Mouse (Mus musculus) forebrain, embryonic 11.5 days (tissue): ENCODE measurements at regions not wholly inside any gene's neighbourhood (a gene's known extent, or its start where the extent isn't known, plus 50 kb on each side); places are given as distances from the start of the nearest gene placed in this dataset.

ENCODE experiments used
- ATAC-seq: fragments of 200-750 bp; cut with Nextera tagmentation; replicated peaks from 2 replicates; pipeline ENCODE4 v1.8.0; 2017; ENCODE audit warnings: moderate TSS enrichment; ENCODE audit not compliant: low FRiP score
- DNase-seq: peaks from one replicate; pipeline ENCODE4 v3.0.0-alpha.2; 2017; ENCODE audit warnings: low spot score
- H3K27ac ChIP-seq: fragments of 300-500 bp; sonication (generic); 2 replicates; pipeline ENCODE4 v1.5.1; 2014; ENCODE audit warnings: low read depth, low read length
- H3K27me3 ChIP-seq: fragments of 300-500 bp; sonication (generic); 2 replicates; pipeline ENCODE4 v1.6.1; 2014; ENCODE audit warnings: mild to moderate bottlenecking, low read length, mixed read lengths; ENCODE audit not compliant: control insufficient read depth, insufficient read depth
- H3K36me3 ChIP-seq: fragments of 300-500 bp; sonication (generic); 2 replicates; pipeline ENCODE4 v1.6.1; 2014; ENCODE audit warnings: mild to moderate bottlenecking, low read length, moderate library complexity, mixed read lengths; ENCODE audit not compliant: control insufficient read depth, insufficient read depth
- H3K4me1 ChIP-seq: fragments of 300-500 bp; sonication (generic); replicated peaks from 2 replicates; pipeline ENCODE4 v1.6.1; 2014; ENCODE audit warnings: low read length, mixed read lengths; ENCODE audit not compliant: control insufficient read depth, insufficient read depth
- H3K4me2 ChIP-seq: fragments of 300-500 bp; sonication (generic); 2 replicates; pipeline ENCODE4 v1.6.1; 2014; ENCODE audit warnings: low read depth, mild to moderate bottlenecking, low read length, moderate library complexity, mixed read lengths; ENCODE audit not compliant: severe bottlenecking
- H3K4me3 ChIP-seq: fragments of 300-500 bp; sonication (generic); 2 replicates; pipeline ENCODE4 v1.5.1; 2014; ENCODE audit warnings: low read depth, low read length
- H3K9ac ChIP-seq: fragments of 300-500 bp; sonication (generic); 2 replicates; pipeline ENCODE4 v1.6.1; 2014; ENCODE audit warnings: low read length
- H3K9me3 ChIP-seq: fragments of 300-500 bp; sonication (generic); 2 replicates; pipeline ENCODE4 v1.6.1; 2016; ENCODE audit warnings: low read length, mixed read lengths; ENCODE audit not compliant: control insufficient read depth
- WGBS: fragments of 180-500 bp; shearing (Covaris S2); extraction: QIAGEN DNeasy Blood & Tissue Kit; methylation state at CpG from one replicate; pipeline ENCODE4 v1.1.7; 2014; 5-methylcytosine and 5-hydroxymethylcytosine counted together

GRCm38 (mm10) chr9:23136511-23136910 lies 86.4 kb upstream of the Bmper start:
- Histone ChIP-seq H3K9me3 (no peaks in the 10 kb centered on the region), H3K27me3 (no peaks in the 10 kb centered on the region), H3K27ac (no peak overlapping the region), H3K4me3 (no peak overlapping the region), H3K36me3 (no peaks in the 10 kb centered on the region), H3K9ac (no peak overlapping the region), H3K4me1 (no peaks in the 10 kb centered on the region), H3K4me2 (no peak overlapping the region)
- DNase-seq (no peak), ATAC-seq (no peak)
- whole genome bisulfite sequencing: 92% methylated on average over 5 of the region's 5 CpGs

DNA sequence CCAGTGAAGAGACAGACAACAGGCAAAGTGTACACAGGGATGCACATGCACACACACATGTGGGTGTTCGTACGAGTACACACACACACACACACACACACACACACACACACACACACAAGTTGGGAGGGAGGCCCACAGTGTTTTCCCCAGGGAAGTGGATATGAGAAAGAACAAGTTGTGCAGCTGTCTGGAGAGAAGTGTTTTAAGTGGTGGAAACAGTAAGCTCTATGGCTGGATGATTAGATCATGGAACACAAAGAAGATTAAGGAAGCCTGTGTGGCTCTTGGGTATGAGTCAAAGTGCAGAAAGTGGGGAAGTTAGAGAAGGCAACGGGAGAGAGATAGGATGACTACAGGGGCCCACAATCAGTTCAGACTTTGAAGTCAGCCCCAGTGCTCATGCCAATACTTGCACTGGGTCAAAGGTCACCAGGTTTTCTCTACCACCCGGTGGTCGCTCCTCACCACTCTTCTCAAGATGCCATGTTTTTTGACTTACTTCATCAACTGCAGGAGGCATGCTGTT lies 85.1 kb upstream of the Bmper start:
- no peaks in the 10 kb centered on the region for H3K4me1 ChIP-seq
- no peak overlapping the region for H3K4me3 ChIP-seq
- ATAC-seq (no peak), DNase-seq (no peak)
- no peak overlapping the region for H3K27ac ChIP-seq
- H3K4me2 ChIP-seq: no peak overlapping the region
- 72% methylated on average over 5 of the region's 5 CpGs for WGBS
- no peaks in the 10 kb centered on the region for H3K27me3 ChIP-seq
- no peak overlapping the region for H3K9ac ChIP-seq
- no peaks in the 10 kb centered on the region for H3K36me3 ChIP-seq
- H3K9me3 ChIP-seq: no peaks in the 10 kb centered on the region

DNA sequence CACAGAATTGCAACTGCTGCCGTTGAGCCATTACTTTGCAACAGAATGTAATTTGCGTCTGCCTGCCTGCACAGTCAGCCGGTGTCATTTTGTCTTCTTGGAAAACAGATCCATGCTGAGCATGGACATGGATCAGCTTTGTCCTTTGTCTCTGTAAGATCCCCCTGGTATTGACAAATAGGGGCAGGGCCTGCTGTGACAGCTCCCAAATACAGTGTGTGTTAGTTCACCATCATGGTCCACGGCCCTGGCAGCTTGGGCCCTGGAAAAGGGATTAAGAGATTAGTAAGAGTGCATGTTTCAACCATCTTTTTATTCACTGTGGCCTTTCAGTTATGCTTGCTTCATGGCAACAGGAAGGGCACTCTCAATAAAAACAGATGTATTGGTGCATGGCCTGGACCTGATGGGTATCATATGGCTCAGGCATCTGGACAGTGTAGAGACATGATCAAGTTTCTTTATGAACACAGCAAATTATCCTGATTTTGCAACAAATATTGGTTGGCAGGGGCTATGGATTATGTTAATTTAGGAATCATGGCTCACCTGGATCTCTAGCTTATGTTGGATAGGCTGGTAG lies 83.2 kb upstream of the Bmper start:
- Histone ChIP-seq H3K9me3 (no peaks in the 10 kb centered on the region), H3K36me3 (no peaks in the 10 kb centered on the region), H3K27ac (no peak overlapping the region), H3K27me3 (no peaks in the 10 kb centered on the region), H3K4me3 (no peak overlapping the region), H3K9ac (no peak overlapping the region), H3K4me2 (no peak overlapping the region), H3K4me1 (no peaks in the 10 kb centered on the region)
- DNase-seq: no peak
- WGBS: 42% methylated on average over 4 of the region's 4 CpGs
- no peak for ATAC-seq

DNA sequence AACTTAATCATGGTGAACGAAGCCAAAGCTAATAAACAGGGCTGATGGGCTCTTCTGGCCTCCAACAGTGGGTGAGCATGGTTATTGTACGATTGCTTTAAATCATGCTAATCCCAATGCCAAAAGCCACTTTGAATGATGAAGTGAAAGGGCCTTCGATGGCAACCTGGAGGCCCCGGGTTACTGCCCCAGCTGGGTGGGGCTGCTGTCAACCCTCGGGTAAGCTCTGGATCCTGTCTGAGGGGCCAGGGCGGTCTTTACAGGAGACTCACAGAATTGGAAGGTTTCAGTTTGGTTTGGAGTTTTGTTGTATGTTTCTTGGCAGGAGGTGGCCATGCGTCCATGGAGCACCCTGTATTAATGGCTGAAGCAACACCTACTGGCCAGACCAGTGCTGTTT lies 78.6 kb upstream of the Bmper start:
- DNase-seq (no peak), ATAC-seq (no peak)
- no peak overlapping the region for H3K9ac ChIP-seq
- H3K9me3 ChIP-seq: no peaks in the 10 kb centered on the region
- no peak overlapping the region for H3K4me2 ChIP-seq
- no peaks in the 10 kb centered on the region for H3K4me1 ChIP-seq
- H3K27me3 ChIP-seq: no peaks in the 10 kb centered on the region
- H3K36me3 ChIP-seq: no peaks in the 10 kb centered on the region
- H3K4me3 ChIP-seq: no peak overlapping the region
- H3K27ac ChIP-seq: no peak overlapping the region
- WGBS: 85% methylated on average over 7 of the region's 7 CpGs

DNA sequence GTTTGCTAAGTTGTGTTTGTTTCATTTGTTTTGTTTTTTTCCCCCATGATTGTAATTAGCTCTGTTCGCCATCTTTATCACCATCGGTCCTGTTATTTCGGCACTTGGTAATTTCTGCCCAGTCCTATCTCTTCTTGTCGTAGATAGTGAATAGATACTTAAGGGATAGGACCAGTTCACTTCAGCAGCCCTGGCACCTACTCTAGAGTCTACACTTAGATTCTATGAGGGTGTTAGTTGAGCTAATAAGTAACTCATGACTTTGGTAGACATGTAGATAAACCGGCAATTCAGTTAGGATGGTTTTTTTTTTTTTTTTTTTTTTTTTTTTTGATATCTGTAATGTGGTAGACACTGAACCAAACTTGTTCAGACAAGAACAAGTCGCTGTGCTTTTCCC lies 72.5 kb upstream of the Bmper start:
- Histone ChIP-seq H3K27ac (no peak overlapping the region), H3K36me3 (no peaks in the 10 kb centered on the region), H3K4me2 (no peak overlapping the region), H3K9me3 (no peaks in the 10 kb centered on the region), H3K4me3 (no peak overlapping the region), H3K27me3 (no peaks in the 10 kb centered on the region), H3K9ac (no peak overlapping the region), H3K4me1 (no peaks in the 10 kb centered on the region)
- no peak for DNase-seq
- no peak for ATAC-seq
- WGBS: 92% methylated on average over 6 of the region's 6 CpGs

GRCm38 (mm10) chr9:23150874-23151273 lies 72.0 kb upstream of the Bmper start:
- no peak overlapping the region for H3K4me3 ChIP-seq
- ATAC-seq: no peak

GRCm38 (mm10) chr9:23151953-23152490 lies 70.9 kb upstream of the Bmper start:
- Histone ChIP-seq H3K4me2 (no peak overlapping the region), H3K27ac (no peak overlapping the region), H3K27me3 (no peaks in the 10 kb centered on the region), H3K4me3 (no peak overlapping the region), H3K4me1 (no peaks in the 10 kb centered on the region), H3K9ac (no peak overlapping the region), H3K36me3 (no peaks in the 10 kb centered on the region), H3K9me3 (no peaks in the 10 kb centered on the region)
- DNase-seq (no peak), ATAC-seq (no peak)
- 85% methylated on average over 1 of the region's 1 CpGs for WGBS

More at GRCm38 (mm10) chr9:23150874-23151273, 72.0 kb upstream of the Bmper start:
- Histone ChIP-seq H3K4me1 (no peaks in the 10 kb centered on the region), H3K27ac (no peak overlapping the region), H3K9me3 (no peaks in the 10 kb centered on the region), H3K27me3 (no peaks in the 10 kb centered on the region), H3K9ac (no peak overlapping the region), H3K36me3 (no peaks in the 10 kb centered on the region), H3K4me2 (no peak overlapping the region)
- 78% methylated on average over 3 of the region's 3 CpGs for WGBS
- DNase-seq: no peak

- Histone ChIP-seq H3K9me3 (no peaks in the 10 kb centered on the region), H3K36me3 (no peaks in the 10 kb centered on the region), H3K27ac (no peak overlapping the region), H3K4me1 (no peaks in the 10 kb centered on the region), H3K4me3 (no peak overlapping the region), H3K4me2 (no peak overlapping the region), H3K9ac (no peak overlapping the region), H3K27me3 (no peaks in the 10 kb centered on the region)
- ATAC-seq (no peak), DNase-seq (no peak)
- 76% methylated on average over 5 of the region's 5 CpGs for WGBS
Observed at GRCm38 (mm10) chr9:23156820-23157570, 65.9 kb upstream of the Bmper start.
